Mouse (Mus musculus) right cerebral cortex, postnatal 36 days (tissue): ENCODE measurements around the gene Gm5475.
A peak's percentile ranks its signal among the peaks of the same experiment; 100 is the strongest.
"Not testable (repeated sequence)": the region's sequence is repeated elsewhere in the genome, so short reads cannot be mapped to it uniquely, and the experiment has no call there.

ENCODE experiments used
- DNase-seq, 2 experiments: peaks; one replicate each; pipeline ENCODE4 v3.0.0; 2022; ENCODE audit warnings: low spot score in 2 of 2, mixed read lengths in 1 of 2

The Gm5475 gene

DNA sequence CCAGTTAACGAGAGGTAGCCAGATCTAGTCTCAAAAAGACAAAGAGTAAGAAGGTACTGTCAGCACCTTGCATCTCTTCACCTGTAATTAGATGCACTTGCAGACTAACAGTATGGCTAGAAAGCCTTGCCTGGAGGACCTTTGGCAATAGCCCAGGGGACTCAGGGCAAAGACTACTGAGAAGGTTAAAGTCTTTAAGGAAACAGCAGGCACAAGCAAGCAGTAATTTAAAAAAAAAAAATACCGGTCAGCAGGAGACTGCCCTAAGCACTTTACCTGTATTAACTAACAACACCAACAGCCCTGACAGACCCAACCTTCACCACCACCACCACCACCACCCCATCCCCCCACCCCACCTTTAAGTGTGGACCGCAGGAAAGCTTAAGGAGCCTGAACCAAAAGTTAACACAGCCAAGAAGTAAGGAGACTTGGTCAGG is at the start of gene Gm5475:
Gene Gm5475 (plus strand): TSS at position 390 of the 440 bp plus-strand sequence.
- DNase-seq: not testable (repeated sequence)

DNA sequence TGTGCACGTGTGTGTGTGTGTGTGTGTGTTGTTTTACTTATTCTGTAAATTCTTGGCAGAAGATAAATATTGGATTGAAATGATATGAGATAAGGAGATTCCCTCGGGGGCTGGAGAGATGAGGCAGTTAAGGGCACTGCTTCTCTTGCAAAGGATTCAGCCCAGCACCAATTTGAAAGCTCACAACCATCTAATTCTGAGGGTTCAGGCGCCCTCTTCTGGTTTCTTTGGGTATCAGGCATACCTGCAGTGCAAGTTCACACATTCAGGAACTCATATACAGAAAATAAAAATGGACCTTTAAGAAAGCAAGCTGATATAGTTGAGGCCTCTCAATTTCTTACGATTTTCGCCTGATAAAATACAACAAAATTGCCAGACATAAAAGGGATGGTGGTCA is 46.9 kb upstream of the Gm5475 start:
- peak; percentile 45 to 51 for DNase-seq

DNA sequence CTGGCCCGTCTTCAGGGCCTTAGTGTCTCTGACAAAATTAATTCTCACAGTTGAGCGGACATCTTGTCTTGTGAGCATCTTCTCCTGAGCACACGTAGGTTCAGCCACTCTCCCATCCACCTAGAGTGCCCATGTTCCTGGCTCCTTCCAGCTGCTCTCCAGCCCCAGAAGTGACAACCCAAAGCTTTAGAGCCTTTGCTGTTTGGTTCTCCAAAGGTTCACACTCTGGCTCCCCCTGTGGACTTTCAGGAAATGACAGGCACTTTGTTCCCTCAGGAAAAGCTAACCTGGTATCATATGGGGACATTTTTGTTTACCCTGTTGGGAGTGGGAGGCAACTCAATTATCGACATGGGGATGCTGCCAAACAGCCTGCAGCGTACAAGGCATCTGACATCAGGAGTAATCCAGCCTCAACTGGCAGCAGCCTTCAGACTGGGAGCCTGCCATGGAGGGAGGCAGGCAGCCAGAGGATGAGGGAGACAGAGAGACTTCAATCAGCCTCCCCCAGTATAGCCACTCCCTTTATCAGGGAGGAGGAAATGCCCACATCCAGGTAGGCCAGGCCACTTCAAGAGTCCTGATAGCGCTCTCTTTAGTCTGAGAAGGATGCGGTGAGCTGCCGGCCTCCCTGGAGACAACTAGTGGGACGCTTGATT is 44.0 kb upstream of the Gm5475 start:
- DNase-seq: not testable (repeated sequence)

DNA sequence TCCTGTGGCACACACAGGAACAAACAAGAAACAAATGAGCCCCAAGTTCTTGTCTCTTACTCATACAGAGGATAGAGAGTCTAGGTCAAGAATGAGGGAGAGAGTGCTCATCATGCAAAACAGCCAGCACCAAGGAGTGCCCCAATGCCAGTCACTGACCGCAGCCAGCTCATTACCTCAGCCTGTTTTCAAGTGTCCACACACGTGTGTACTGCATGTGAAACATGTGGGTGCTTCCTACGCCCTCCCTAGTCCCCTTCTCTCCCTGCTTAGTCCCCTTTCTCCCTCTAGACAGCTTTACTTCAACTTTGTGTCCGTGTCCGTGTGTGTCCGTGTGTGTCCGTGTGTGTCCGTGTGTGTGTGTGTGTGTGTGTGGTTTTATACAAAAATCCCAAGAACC is 42.3 kb upstream of the Gm5475 start:
- DNase-seq: no peak

DNA sequence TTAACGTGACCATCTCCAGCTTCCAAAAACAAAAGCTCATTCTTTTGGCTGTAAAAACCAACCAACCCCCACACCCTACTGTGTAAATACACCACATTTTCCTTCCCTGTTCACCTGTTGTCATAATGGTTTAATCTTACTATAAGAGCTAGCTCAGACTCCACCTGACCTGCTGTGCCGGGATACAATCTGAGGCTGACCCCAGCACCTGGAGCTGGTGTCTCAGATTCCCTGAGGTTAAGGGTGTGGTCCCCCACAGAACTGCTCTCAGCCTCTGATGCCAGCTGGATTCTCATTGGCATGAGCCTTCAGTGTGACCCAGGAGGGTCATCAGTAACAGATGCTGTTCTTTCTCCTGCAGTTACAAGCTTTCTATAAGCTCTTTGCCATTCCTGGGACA is 41.8 kb upstream of the Gm5475 start:
- no peak for DNase-seq

DNA sequence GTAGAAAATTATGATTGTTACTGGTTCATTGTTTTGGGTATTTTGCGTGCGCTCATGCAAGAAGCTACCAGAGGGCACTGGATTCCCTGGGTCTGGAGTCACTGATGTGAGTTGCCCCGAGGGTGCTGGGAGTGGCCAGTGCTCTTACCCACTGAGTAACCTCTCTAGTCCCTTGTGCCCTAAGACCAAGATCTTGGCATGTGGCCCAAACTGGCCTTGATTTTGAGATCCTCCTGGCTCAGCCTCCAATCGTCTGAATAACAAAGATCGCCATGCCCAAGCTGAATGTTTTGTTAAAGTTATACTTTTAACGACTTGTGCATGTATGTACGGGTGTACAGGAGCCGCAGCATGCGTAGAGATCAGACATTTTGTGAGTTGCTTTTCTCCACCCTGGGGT is 36.2 kb upstream of the Gm5475 start:
- no peak for DNase-seq

DNA sequence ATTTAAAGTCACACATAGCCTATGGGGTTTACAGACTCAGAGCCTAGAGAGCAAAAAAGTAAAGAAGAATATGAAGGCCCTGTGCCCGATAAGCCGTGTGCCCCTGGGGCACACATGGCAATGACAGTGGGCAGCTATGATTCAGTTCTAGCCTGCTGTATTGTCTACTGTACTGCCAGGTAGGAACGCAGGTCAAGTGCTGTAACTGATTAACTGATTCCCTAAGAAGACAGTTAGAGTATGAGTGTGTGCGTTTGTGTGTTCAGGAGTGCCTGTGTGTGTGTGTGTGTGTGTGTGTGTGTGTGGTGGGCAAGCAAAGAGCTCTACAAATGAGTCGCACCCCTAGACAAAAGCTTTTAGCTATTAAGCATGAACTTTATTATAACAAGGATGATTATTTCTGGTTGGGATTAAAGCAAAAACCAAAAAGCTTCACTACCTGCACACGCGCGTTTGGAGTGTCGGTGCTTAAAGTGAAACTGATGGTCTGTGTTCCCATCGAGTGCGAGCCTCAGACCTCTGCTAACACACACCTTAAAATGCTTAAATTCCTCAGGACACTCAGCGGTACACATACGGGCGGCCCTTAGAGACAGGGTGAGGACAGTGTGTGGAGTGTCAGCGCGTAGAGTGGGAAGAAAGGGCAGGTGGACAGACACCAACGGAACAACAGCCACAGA is 34.3 kb upstream of the Gm5475 start:
- DNase-seq: no peak

DNA sequence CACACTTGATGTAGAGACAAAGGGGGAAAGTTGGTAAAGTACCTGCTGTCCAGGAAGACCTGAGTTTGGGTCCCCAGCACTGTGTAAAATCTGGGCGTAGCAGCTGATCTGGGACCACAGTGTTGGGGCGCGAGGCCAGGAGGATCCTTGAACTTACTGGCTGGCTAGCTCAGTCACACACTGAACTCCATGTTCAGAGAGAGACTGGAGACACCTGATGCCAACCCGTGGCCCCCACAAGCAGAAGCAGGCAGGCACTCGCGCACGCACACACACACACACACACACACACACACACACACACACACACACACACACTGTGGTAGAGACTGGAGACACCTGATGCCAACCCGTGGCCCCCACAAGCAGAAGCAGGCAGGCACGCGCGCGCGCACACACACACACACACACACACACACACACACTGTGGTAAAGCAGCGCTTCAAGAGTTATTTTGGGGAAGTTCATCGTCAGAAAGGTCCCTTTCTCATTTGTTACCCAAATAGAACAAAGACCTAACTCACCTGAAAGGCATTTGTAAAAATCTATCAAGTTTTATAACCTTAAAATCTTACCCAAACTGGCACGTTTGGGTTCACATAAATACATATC is 33.6 kb upstream of the Gm5475 start:
- no peak for DNase-seq

DNA sequence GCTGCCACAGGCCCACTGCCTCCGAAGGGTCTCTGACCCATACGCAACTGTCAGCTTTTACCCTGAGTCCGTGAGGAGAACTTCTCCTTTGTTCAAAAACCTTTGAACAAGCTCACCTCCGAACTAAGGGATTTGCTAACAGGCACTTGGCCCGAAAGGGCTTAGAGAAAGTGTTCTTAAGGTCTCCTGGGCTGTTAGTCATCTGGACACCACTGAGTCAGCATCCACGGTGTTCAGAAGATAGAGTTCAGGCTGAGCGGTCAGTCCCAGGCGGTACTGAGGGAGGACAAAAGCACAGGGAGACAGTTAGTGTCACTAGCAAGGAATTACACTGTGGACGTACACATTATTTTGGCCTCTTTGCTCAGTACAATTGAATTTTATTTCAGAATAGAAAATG is 33.1 kb upstream of the Gm5475 start:
- DNase-seq: no peak

DNA sequence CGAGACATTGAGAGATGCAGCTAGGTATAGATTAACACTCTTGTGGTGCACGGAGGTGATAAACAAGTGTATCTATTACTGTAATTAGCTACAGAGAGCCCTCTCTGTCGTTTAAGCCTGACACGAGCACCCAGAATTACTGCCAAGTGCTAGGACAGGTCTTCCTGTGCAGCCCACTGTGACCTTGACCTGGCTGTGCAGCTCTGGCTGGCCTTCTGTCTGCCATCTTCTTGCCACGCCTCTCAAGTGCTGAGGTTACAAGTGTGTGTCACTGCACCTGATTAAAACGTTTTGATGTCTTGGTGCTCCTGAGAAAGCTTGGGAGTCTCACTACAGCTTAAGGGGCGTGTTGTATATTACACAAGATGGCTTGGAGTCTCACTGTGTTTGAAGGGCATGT is 30.9 kb upstream of the Gm5475 start:
- DNase-seq: no peak

DNA sequence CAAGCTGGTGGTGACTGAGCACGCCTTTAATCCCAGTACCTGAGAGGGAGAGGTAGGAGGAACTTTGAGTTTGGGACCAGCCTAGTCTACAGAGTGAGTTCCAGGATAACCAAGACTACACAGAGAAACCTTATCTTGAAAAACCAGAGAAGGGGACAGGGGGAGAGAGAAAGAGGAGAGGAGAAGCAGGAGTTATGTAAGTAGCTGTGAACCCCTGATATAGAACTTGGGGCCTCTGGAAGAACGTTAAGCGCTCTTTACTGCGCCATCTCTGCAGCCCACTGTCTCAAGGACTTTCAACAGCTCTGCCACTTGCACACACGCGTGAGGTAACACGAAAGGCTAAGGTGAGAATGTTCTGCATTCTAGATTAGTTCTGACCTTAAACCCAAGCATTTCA is 30.3 kb upstream of the Gm5475 start:
- DNase-seq: no peak

DNA sequence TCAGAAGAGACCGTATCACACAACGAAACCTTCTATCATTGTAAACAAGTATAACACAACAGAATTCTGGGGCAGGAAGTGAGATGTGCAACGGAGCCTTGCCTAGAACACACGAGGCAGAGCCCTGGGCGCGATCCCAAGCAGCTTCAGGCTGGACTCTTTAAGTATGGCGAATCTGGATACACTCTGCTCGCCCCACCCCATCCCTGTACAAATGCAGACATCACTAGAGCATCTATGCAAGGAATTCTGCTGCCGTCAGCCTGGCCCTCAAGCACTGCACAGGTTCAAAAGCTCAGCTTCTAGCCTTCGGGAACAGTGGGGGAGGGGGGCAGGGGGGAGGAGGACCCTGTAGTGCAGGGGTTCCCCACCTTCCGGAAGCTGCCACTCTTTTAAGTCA is 28.9 kb upstream of the Gm5475 start:
- DNase-seq: no peak

DNA sequence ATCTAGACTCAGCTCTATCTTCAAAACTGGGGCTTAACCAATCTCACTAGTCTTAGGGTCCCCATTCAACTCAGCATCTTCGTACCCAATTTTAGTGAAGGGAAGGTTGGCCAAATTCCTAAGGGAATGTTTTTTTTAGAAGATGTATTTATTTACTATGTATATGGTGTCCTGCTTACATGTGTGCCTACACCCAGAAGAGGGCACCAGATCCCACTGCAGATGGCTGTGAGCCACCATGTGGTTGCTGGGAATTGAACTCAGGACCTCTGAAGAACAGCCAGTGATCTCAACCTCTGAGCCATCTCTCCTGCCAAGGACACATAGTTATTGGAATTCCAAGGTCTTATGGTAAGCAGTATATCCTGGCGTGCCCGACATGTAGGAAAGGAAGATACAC is 26.4 kb upstream of the Gm5475 start:
- no peak for DNase-seq

DNA sequence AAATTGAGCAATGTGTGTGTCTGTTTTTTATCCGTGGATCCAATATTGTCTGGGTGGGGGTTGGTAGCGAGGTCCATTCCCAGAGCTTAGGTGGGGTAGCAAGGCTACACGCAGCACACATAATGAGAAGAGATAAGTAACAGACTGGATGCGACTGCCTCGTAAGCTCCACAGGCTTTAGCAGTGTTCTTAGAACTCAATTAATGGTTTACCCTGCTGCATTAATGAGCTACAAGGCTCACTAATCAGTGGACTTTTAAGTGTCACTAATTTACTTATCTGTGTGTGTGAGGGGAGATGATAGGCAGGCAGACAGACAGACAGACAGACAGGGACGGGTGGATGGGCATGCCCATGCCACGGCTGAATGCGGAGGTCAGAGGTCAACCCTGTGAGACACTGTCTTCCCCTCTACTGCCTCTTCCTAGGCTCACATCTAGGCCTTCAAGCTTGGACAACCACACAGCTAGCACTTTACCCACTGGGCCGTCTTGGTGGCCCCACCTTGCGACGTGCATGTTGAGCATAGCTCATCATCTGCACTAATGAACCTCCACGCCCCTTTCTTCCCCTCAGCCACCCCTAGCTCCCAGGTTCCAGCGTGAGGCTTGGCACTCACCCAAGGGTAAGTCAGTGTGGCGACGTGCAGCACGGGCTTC is 21.2 kb upstream of the Gm5475 start:
- no peak for DNase-seq

DNA sequence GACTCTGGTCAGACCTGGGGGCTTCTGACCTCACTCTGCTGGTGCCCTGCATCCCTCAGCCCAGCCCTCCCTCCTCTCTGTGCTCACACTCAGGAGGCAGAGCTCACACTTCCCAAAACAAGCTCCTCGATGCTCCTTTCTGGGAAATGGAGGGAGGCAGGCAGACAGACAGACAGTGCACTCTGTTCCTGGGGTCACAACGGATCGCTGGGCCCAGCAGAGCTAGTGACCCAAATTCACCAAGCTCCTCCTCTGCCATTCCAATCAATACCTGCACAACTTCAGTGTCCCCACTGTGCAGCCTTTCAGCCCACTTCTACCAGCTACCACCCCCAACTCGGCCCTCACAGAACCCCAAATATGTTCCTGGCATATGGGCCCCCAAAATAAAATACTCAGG is 20.1 kb upstream of the Gm5475 start:
- no peak for DNase-seq

DNA sequence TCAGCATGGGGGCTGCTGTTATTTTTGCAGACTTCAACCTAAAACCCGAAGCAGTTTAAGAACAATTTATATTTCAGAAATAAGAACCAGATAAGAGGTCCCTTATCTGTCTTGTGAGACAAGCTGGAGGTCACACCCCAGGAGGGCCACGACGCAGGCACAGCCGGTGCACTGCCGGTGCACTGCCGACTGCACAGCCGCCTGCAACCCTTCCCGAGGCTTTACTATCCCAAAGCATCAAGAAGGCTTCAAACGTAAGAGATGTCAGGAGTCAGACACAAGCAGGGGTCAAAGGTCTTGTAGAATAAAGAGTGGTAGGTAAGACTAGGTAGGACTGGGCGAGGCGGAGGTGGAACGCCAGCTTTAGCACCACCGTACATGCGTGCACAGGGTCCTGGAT is 19.6 kb upstream of the Gm5475 start:
- DNase-seq: no peak

DNA sequence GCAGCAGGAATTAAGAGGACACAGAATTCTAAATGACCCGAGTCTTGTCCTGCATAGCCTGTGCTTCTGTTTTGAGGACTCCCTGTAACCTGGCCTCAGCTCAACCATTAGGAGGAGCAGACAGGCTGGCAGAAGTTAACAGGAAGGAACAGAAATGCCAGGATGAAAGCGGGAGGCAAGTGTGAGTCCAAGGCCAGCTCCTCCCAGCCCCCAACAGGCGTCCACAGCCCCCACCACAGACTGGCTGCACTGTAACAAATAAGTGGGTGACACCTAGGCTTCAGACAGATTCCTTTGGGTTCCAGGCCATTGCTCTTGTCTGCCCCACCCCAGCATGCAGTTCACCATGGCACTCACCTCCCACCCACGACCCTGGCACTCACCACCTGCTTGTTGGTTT is 19.1 kb upstream of the Gm5475 start:
- no peak for DNase-seq

DNA sequence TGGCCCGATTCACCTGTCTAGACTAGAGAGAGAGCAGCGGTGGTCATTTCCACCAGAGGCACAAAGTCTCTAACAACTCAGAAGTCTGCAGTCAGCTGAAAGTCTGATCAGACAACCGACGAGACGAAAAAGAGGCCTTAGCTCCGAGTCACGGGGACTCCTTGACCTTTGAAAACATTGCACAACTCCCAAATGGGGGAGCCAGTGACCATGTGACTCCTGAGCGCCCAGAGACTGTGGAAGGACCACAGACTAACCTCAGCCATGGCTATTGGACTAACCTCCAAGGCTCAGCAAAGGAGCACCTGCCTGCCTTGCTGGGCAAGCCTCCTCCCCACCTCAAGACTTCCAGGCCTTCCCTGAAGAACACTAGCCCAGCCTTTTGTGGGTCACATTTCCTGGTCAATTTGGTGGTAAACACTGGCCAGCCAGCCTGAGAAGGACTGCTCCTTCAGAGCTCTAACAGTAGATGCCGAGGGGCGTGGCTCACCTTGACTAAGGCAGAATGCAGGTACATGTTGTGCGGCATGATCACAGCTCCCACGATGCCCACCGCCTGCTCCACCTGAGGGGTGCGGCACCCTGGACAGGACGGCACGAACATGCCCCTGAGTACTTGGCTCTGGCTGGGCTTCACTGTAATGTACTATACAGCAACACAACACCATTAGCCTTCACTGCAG is 18.5 kb upstream of the Gm5475 start:
- DNase-seq: no peak

DNA sequence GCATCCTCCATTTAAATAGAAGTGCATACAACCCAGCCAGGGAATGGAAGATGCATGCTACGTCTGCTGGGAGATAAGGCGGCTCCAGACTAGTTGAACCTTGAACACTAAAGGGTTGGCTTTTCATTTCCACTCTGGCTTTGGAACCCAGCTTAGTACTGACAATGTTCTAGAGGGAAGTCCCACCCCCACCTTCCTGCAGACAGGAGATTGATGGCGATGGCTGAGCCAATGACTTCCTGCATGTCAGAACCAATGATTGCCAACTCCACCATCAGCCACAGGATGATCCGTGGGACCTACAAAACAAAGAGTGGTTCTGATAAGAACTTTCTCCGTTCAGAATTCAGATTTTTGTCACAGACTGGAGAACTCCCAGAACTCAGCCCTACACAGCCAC is 15.9 kb upstream of the Gm5475 start:
- no peak for DNase-seq

DNA sequence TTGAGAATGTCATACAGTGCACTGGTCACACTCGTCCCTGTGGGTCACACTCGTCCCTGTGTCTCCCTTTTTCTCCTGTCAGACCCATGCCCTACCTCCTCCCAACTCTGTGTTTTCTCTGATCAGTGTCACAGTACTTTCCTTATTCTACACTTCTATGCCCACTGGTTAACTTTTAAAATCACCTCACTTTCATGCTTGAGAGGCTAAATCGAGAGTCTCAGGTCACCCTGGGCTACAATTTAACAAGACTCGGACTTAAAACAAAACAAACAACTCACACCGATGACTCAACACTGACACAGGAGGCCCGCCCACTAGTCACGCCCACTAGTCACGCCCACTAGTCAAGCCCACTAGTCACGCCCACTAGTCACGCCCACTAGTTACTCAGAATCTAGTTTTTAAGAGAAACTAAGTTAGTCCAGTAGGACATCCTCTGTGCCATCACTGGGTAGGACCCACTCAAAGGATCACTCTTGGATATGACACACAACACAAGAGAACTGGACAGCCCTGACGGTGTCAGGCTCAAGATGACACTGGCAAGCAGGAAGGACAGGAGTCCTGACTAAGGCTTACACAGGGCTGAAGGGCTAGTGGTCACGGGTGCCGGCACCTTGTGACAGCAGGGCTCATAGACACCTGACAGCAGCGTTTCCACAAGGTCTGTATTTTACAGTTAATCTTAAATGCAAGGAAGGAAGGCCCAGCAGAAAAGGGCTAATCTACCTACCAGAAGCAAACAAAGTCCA is 10.9 kb upstream of the Gm5475 start:
- DNase-seq: no peak

DNA sequence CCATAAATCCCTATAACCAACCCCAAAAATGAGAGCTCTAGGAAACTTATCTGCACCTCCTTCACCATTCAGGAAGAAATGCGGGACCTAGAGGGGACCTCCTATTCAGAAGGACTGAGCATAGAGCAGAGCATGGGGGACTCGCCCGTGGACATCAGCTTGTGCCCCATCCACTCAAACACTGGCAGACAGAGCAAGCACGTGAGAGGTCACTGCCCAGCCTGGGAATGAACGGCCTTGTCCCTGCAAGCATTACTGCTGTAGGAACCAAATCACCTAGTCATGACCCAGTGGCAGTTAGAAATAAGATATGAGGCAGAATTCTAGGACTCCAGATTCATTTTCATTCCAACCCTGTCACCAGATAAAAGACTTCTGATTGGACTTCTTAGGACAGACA is 10.2 kb upstream of the Gm5475 start:
- DNase-seq: no peak
